Mouse (Mus musculus) E14TG2a.4 (cell line): ENCODE data around the gene Nudt22.
A peak's percentile ranks its signal among the peaks of the same experiment; 100 is the strongest.

Source experiments
- H3K27me3 ChIP-seq: 2 replicates; pipeline ENCODE4 v1.6.1; 2014; ENCODE audit warnings: low read length, control low read depth; ENCODE audit not compliant: insufficient read depth
- H3K36me3 ChIP-seq: 2 replicates; pipeline ENCODE4 v1.6.1; 2014; ENCODE audit warnings: low read length, control low read depth; ENCODE audit not compliant: insufficient read depth
- H3K4me1 ChIP-seq: replicated peaks from 2 replicates; pipeline ENCODE4 v1.6.1; 2014; ENCODE audit warnings: low read depth, low read length, control low read depth
- H3K4me3 ChIP-seq: replicated peaks from 2 replicates; pipeline ENCODE4 v1.5.1; 2014; ENCODE audit warnings: mild to moderate bottlenecking, low read length
- H3K9me3 ChIP-seq: 2 replicates; pipeline ENCODE4 v1.6.1; 2014; ENCODE audit warnings: low read length, control low read depth
- CTCF ChIP-seq: conservative IDR thresholded peaks from 2 replicates; pipeline ENCODE4 v1.5.1; 2014; ENCODE audit warnings: low read length
- NANOG ChIP-seq: IDR thresholded peaks from 2 replicates; pipeline ENCODE4 v1.6.1; 2014; ENCODE audit warnings: borderline replicate concordance, low read length, mixed read lengths
- POU5F1 ChIP-seq: IDR thresholded peaks from 2 replicates; pipeline ENCODE4 v1.6.1; 2014; ENCODE audit warnings: low read length, borderline replicate concordance

The Nudt22 gene

DNA sequence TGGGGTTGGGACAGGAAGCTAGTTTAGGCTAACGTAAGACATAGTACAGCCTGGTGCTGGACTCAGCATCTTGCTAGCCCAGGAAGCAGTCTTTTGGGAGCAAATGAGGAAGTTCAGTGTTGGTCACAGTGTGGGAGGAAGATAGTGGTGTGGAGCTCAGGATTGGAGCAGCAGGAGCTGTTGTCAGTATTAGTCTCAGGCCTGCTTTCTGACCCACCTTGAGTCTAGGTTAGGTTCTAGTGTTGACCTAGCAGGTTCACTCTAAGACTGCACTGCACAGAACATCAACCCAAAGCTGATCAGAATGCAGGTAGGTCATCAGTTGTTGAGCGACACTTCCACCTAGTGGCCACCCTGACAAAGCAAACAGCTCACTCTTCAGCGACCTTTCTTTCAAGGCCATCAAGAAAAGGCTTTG lies 24.3 kb upstream of the Nudt22 start:
- TF ChIP-seq CTCF: peak; percentile 57
- TF ChIP-seq NANOG: no peak
- no peak for TF ChIP-seq POU5F1
- Histone ChIP-seq H3K36me3 (peaks cover 87% of the 10 kb centered on the region), H3K4me1 (peaks cover 17% of the 10 kb centered on the region), H3K9me3 (peaks cover 23% of the 10 kb centered on the region), H3K27me3 (no peaks in the 10 kb centered on the region), H3K4me3 (no peak overlapping the region)

GRCm38 (mm10) chr19:7019191-7019590 lies 23.3 kb upstream of the Nudt22 start, which contains the start of gene Fermt3:
TSS of gene Fermt3 (minus strand) at chr19:7019469.
- Histone ChIP-seq H3K27me3 (no peaks in the 10 kb centered on the region), H3K9me3 (peaks cover 23% of the 10 kb centered on the region), H3K36me3 (peaks cover 79% of the 10 kb centered on the region), H3K4me3 (no peak within 1 kb of the TSS), H3K4me1 (peaks cover 23% of the 10 kb centered on the region)
- TF ChIP-seq CTCF (no peak), NANOG (no peak), POU5F1 (no peak)

DNA sequence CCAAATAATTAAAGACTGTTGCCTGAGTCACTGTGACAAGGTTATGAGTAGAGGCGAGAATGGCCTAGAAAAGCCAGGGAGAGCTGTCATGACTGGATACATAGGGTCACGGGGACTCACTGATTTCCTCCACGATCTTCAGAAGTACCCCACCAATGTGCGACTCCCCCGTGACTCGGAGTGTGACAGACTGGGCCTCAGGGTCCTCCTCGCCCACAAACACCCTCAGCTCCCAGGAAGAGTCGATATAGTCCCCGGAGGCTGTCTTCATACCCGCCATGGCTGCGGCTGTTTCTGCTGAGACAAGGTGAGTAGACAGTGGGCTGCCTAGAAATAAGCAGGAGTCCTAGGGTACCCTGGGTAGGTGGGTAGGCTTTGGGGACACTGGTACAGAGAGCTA lies 22.6 kb upstream of the Nudt22 start:
- Histone ChIP-seq H3K4me3 (no peak overlapping the region), H3K4me1 (peaks cover 29% of the 10 kb centered on the region), H3K36me3 (peaks cover 78% of the 10 kb centered on the region), H3K9me3 (peaks cover 23% of the 10 kb centered on the region), H3K27me3 (no peaks in the 10 kb centered on the region)
- no peak for TF ChIP-seq CTCF
- no peak for TF ChIP-seq POU5F1
- no peak for TF ChIP-seq NANOG

GRCm38 (mm10) chr19:7017541-7018457 lies 21.9 kb upstream of the Nudt22 start:
- H3K4me1 ChIP-seq: peaks cover 29% of the 10 kb centered on the region
- peaks cover 23% of the 10 kb centered on the region for H3K9me3 ChIP-seq
- H3K4me3 ChIP-seq: no peak overlapping the region
- no peaks in the 10 kb centered on the region for H3K27me3 ChIP-seq
- peaks cover 71% of the 10 kb centered on the region for H3K36me3 ChIP-seq
- TF ChIP-seq CTCF (no peak), POU5F1 (no peak), NANOG (no peak)

- H3K4me1 ChIP-seq: peaks cover 13% of the 10 kb centered on the region
- TF ChIP-seq CTCF: no peak
- TF ChIP-seq NANOG: no peak
- no peak for TF ChIP-seq POU5F1
- peaks cover 23% of the 10 kb centered on the region for H3K9me3 ChIP-seq
- H3K27me3 ChIP-seq: no peaks in the 10 kb centered on the region
- H3K4me3 ChIP-seq: 0 out of 2 replicates have a peak overlapping the region, but pooled peaks have one; percentile 13
- peaks cover 39% of the 10 kb centered on the region for H3K36me3 ChIP-seq
Measured at GRCm38 (mm10) chr19:7014481-7015135, 18.7 kb upstream of the Nudt22 start.

GRCm38 (mm10) chr19:7013984-7014383 lies 18.1 kb upstream of the Nudt22 start:
- Histone ChIP-seq H3K36me3 (peaks cover 33% of the 10 kb centered on the region), H3K9me3 (peaks cover 20% of the 10 kb centered on the region), H3K4me3 (0 out of 2 replicates have a peak overlapping the region, but pooled peaks have one; percentile 13), H3K4me1 (peaks cover 13% of the 10 kb centered on the region), H3K27me3 (no peaks in the 10 kb centered on the region)
- TF ChIP-seq NANOG (no peak), CTCF (no peak), POU5F1 (no peak)

DNA sequence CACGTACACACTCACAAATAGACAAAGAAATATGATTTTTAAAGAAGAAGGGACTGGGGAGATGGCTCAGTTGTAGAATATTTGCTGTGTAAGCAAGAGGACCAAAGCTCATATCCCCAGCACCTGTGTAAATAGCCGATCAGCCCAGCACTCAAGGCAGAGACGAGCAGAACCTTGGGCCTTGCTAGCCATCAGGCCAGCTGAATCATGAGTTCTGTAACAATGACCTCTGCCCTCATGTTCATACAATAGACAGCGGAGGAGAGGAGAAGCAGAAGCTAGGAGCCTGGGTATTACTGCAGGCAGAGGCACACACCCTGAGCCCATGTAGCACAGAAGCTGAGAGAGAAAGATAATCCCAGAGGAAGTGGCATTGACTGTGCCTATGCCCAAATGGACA lies 16.5 kb upstream of the Nudt22 start:
- Histone ChIP-seq H3K36me3 (peaks cover 18% of the 10 kb centered on the region), H3K4me3 (no peak overlapping the region), H3K4me1 (peaks cover 13% of the 10 kb centered on the region), H3K27me3 (no peaks in the 10 kb centered on the region), H3K9me3 (peaks cover 4% of the 10 kb centered on the region)
- TF ChIP-seq NANOG (no peak), POU5F1 (no peak), CTCF (no peak)

- Histone ChIP-seq H3K4me1 (peaks cover 21% of the 10 kb centered on the region), H3K4me3 (no peak overlapping the region), H3K9me3 (no peaks in the 10 kb centered on the region), H3K27me3 (no peaks in the 10 kb centered on the region), H3K36me3 (no peaks in the 10 kb centered on the region)
- TF ChIP-seq NANOG (no peak), POU5F1 (no peak), CTCF (no peak)
Measured at GRCm38 (mm10) chr19:7006892-7007593, 11.1 kb upstream of the Nudt22 start.
